Mouse (Mus musculus) cerebellum, postnatal 36 days (tissue): ENCODE measurements at regions not wholly inside any gene's neighbourhood (a gene's known extent, or its start where the extent isn't known, plus 50 kb on each side); places are given as distances from the start of the nearest gene placed in this dataset.

Experiments used
- DNase-seq, 2 experiments: peaks; one replicate each; pipeline ENCODE4 v3.0.0; 2021 to 2022; ENCODE audit warnings: mixed read lengths in 2 of 2

- DNase-seq: no peak
Observed at GRCm38 (mm10) chr14:72942571-72942970, 106.3 kb downstream of the Cysltr2 start.

- no peak for DNase-seq
Observed at GRCm38 (mm10) chr14:72939067-72939393, 109.9 kb downstream of the Cysltr2 start.

DNA sequence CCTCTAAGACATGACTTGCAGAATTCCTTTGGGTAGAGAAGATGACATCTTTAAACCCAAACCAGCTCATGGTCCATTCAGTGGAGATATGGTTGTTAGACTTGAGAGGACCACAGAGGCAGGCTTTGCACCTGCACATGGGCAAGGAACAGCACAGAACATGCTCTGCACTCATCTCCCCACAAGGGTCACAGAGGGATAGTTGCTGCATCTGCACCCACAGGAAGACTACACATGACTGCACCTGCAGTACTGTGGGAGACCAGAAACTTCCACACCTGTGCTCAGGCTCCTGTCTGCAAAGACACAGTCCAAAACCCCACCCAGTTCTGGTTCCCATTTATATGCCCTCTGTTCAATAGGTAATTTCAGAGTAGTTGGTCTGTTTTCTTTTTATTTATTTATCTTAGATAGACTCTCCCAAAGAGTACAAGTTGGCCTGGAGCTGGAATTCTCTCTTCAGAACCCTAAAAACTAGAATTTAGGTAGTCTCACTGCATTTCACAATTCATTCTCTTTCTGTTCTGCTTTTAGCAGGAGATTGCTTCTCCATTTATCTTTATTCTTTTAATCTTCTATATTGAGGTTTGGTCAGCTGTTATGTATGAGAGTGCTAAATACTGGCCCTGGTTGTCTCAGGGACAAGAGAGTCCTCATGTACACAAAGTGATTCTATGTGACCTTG is 110.4 kb downstream of the Cysltr2 start:
- DNase-seq: no peak

GRCm38 (mm10) chr14:72933598-72933997 is 115.3 kb downstream of the Cysltr2 start:
- DNase-seq: no peak

DNA sequence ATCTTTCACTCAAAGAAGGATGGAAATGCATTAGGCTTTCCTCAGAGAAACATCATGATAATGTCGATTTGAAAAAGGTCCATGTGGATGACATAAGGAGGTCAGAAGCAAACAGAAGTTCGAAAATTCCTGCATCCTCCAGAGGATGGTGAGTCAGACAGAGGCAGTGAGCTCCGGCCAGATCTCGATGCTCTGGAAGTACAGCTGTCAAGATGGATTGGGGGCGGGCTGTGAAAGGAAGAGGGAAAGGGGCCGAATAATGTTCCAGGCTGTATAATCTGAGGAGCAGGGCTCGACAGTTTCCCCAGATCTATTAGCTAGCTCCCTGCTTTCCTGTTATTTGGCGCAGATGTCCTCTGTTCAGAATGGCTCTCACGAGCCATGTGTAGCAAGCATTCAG is 116.6 kb downstream of the Cysltr2 start:
- no peak for DNase-seq

DNA sequence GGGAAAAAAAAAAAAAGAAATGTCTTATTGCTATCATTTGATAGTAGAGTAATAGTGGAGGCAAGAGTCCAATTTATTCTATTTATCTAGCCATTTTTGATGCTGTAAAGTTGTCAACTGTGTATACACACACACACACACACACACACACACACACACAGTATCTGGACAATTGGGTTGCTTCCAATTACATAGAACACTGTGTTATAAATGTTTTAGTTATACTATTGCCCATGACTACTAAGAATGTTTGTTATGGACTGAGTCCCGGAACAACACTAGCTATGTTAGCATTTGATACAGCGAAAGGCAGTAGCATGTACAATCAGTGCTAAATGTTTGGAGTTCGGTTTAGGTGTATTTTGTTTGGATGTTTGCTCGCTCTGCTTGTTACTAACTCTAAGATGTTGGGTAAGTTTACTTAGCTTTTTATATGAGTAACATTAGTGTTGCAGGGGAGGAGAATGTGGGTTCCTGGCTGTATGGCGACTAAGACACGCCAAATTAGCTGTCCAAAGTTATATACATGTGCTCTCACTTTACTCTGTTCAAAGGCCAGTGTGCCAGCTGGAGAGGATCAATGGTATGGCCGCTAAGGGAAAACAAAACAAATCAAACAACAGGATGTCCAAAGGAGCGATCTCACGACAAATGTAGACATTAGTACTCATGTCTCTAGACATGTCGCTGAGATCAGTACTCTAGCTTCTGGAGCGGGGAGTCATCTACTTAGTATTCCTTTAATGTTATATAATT is 147.6 kb downstream of the Cysltr2 start:
- DNase-seq: no peak

DNA sequence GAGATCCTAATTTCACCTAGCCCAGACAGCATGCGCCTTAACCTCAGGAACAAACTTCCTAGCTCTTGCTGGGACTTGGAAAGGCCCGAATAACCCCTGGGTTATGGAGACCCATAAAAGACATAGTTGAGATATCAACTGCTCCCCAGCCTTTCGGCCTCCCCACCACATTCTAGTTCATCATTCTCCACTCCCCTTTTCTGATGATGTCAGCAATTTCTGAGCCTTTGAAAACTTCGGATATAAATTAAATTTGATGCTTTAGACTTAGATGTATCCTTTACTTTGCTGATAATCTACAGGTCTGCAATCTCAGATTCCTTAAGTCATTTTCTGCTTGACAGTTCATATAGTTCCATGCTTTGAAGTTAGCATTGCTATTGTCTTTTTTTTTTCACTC is 149.3 kb downstream of the Cysltr2 start:
- DNase-seq: no peak

- no peak for DNase-seq
Observed at GRCm38 (mm10) chr14:72892316-72892715, 156.6 kb downstream of the Cysltr2 start.

DNA sequence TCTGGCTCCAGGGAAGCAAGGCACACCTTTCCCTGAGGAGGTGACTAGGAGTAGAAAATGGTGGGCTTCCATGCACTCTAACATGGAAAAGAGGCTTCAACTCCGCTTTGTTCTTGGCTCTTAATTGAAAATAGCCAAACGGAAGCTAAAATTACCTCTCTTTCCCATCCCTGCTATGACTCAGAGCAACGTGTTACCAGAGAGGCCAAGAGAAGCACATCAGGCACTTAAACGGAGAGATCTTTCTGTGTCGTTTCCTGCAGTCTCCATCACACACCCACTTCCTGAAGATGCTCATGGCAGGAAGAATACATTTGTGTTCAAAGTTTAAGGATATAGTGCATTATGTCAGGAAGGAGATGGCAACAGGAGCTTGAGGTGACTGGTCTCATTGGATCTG is 159.3 kb downstream of the Cysltr2 start:
- DNase-seq: no peak

DNA sequence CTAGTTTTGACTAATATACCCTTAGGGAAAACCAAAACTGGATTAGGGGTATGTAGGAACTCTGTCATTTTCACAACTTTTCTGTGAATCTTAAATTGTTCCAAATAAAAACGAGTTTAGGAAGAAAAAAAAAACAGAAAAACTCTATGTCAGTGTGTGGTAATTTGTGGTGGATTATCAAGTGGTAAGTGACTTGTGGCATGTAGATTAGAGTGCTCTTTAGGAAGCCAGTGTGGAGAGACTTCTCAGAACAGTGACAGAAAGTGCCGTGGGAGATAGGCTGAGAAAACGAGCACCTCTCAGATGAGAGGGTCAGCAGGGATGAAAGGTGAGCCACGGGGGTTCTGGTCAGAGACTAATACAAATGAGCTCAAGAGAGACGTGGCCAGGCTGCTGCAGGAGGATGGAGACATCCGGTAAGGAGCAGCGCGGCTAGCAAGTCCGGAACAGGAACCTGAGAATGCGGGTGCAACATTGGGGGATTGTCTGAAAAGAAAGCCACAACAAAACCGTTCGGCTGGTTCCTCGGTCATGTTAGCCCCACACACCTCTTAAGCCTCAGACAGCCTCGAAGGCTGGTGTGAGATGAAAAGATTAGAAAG is 161.3 kb downstream of the Cysltr2 start:
- no peak for DNase-seq

GRCm38 (mm10) chr14:72886935-72887369 is 162.0 kb downstream of the Cysltr2 start:
- no peak for DNase-seq

DNA sequence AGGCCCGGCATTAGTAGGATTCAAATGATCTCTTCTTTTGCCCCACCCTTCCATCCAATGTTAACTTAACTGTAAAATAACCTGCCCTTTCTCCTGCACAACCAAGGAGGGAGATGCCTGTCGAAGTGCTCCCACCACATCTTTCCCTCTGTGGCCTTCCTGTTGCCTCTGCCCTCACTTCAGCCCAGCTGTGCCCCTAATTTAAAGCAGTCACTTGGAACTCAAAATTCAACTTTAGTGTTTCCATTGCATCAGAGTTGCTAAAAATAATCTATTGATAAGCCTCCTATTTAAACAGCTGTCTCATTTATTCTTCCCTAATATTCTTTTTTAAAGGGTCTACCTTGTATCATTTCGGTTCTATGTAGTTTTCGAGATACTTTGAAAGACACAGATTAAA is 163.1 kb downstream of the Cysltr2 start:
- no peak for DNase-seq

- no peak for DNase-seq
Observed at GRCm38 (mm10) chr14:72884561-72884960, 164.4 kb downstream of the Cysltr2 start.

GRCm38 (mm10) chr14:72877132-72877531 is 167.3 kb upstream of the Fndc3a start:
- no peak for DNase-seq

DNA sequence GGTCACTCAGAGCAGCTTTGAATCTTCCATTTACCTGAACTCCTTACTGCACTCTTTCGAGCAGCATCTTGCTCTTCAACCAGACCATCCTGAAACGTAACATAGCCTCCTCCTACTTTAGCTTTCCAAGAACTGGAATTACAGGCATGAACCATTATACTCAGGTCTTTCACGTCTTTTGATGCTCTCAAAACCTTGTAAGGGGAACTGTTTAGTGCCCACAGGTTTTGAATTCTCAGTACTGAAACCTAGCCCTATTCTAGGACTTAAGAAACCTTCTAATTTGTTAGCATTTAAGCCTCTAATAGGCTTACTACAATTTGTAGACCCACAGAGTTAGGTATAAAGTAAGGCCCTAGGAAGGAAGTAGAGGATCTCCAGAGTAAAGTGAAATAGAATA is 163.7 kb upstream of the Fndc3a start:
- no peak for DNase-seq

DNA sequence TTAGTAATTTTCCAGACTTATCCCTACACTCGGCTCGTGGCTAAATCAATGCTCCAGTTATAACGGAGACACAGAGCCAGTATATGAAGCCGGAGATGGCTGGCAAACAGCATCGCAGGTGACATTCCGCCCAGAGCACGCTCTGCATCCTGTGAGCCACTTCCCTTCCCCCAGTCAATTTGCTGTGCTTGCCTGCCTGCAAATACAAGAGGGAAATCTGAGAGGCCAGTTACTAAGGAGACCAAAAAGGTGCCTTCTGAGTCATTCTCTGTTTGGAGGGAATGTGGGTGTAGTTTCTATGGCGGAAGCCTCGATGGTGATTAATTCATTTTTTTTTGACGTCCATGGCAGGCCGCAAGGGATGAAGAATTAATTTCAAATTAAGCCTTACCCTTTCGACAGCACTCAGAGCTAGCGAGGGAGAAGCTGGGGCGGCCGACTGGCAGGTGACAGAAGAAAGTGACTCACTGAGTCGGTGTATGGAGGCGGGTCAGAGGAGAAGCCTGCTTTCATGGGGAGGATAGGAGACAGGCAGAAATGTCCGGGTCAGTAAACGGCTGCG is 159.5 kb upstream of the Fndc3a start:
- peak in 1 of 2 experiments; percentile 3 for DNase-seq

- DNase-seq: no peak
Observed at GRCm38 (mm10) chr14:72866896-72867295, 157.1 kb upstream of the Fndc3a start.

DNA sequence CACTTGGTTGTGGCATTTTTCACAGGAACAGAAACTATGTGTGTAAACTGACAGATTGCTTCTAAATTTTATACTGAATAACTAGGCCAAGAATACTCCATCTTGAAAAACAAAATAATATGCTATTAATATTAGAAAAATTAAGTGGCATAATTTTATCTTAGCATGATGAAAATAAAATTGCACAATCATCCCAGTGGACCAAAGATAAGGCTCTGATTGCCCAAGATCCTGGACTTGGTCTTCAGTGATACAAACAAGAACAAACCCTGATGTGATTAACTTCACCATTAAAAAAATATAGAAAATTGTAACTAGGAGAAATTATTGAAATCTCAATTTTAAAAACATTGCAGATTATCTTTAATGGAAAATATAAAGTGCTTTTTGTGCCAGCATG is 155.7 kb upstream of the Fndc3a start:
- no peak for DNase-seq

DNA sequence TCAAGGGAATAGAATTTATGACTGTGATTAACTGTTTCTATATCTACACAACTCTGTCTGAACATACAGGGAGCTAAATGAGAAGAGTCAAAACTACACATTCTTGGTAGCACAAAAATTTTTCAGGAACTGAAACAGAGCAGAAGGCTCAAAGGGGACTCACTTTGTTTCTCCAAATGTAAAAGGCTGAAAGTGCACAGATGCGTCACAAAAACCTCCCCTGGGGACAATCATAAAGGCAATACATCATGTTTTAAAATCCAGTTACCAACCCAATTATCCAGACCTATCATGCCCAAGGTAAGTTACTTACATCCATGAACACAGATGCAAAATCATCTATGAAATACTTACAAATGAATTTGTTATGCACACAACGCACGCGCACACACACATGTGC is 155.0 kb upstream of the Fndc3a start:
- DNase-seq: no peak

- no peak for DNase-seq
Observed at GRCm38 (mm10) chr14:72864130-72864529, 154.3 kb upstream of the Fndc3a start.

DNA sequence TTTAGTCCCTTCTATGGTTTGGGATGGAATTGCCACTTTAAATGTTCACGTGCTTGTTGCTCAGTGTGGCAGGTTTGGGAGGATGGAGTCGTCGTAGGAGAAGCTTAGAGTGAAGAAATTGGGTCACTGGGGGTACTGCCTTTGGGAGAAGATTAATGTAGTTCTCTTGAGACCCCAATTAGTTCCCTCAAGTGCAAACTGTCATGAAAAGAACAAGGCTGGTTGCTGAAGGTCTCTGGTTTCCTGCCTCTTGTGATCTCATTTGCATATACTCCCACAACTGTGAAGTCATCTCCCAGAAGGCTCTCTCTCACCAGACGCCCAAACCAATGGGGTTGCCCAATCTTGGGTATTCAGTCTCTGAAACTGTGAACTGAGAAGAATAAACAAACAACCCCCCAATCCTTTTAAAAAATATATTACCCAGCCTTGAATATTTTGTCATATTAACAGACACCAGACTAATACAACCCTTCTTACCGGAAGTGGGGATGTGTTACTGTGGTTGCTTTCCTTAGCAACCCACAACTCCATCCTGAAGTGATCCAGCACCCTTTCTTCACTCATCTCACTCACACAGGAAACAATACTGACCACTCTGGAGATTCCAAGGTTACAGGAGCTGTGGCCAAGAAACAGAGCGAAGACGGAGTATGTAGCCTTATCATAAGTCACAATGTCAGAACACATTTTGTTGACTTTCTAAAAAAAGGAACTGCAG is 153.2 kb upstream of the Fndc3a start:
- no peak for DNase-seq

GRCm38 (mm10) chr14:72854226-72854625 is 144.4 kb upstream of the Fndc3a start:
- no peak for DNase-seq

DNA sequence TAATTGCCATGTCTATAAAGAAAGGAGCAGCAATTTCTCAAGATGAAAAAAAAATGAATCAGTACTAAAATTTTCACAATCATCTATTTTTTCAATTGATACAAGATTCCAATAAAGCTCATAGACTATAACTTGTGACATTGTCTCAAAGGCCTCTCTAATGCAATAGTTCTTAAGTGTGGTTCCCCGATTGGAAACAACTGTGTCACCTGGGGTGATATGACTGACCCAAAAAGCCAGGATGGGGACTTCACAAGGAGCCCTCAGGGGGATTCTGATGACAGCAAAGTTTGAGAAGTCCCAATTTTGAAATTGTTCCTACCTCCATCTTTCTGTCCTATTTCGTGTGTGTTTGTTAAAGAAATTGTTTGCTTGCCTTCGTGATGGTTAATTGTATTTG is 143.3 kb upstream of the Fndc3a start:
- no peak for DNase-seq
